Mouse (Mus musculus): ENCODE data around the gene Slc35b1. TPM values are rescaled to one million over a fixed set of nuclear protein-coding genes. Genes with fewer than 3 reads are reported as not detected.
"Not testable (repeated sequence)": the region's sequence is repeated elsewhere in the genome, so short reads cannot be mapped to it uniquely, and the experiment has no call there.

Slc35b1 gene
- polyA plus RNA-seq, 1 experiment from 2014 or later = 92.7 TPM

DNA sequence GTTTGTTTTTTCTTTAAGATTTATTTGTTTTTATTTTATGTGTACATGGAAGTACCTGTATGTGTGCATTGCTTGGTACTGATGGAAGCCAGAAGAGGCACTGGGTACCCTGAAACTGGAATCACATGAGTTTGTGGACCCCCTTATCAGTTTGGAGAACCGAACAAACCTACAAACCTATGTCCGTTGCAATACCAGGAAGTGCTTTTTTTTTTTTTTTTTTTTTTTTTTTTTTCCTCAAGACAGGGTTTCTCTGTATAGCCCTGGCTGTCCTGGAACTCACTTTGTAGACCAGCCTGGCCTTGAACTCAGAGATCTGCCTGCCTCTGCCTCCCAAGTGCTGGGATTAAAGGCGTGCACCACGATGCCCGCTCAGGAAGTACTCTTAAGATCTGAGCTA lies 21.9 kb downstream of the Slc35b1 start:
- ATAC-seq (ENCODE audit: low read depth); H3K4me3 ChIP-seq (ENCODE audit: low read length); H3K9me3 ChIP-seq (ENCODE audit: control insufficient read depth, low read length); H3K27ac ChIP-seq (ENCODE audit: low read length); H3K4me2 ChIP-seq (ENCODE audit: low read depth, low read length); H3K4me1 ChIP-seq (replicated peaks; ENCODE audit: control insufficient read depth, insufficient read depth, low read length); H3K36me3 ChIP-seq (ENCODE audit: control insufficient read depth, insufficient read depth, low read length); H3K9ac ChIP-seq (ENCODE audit: low read length); H3K27me3 ChIP-seq (ENCODE audit: control insufficient read depth, insufficient read depth, low read depth, low read length): not testable (repeated sequence)
- 90% methylated on average over 5 of the region's 5 CpGs for WGBS

DNA sequence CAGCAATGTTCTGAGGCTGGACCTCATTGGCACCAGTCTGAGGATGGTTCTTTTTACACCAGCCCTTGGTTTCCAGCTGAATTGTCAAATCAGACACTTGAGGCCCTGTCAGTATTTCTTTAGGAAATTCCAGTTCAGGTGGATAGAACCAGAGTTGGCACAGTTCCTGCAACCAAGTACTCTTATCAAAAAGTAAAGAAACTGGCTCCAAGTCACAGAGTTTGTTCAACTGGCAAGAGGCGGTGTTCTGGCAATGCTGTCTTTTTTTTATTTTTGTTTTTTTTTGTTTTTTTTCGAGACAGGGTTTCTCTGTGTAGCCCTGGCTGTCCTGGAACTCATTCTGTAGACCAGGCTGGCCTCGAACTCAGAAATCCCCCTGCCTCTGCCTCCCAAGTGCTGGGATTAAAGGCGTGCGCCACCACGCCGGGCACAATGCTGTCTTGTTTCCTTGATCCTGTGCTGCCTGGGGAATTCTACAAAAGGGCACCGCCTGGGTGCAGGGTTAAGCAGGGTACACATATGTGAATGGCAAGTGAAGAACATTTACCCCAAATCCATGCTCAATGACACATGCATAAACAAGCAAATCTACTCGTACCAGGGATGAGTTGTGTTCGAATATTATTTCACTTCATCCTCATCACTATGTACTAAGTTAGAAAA lies 25.1 kb downstream of the Slc35b1 start:
- peak; percentile 15; the same call in 1 of the 2 replicates for ATAC-seq (ENCODE audit: low read depth)

DNA sequence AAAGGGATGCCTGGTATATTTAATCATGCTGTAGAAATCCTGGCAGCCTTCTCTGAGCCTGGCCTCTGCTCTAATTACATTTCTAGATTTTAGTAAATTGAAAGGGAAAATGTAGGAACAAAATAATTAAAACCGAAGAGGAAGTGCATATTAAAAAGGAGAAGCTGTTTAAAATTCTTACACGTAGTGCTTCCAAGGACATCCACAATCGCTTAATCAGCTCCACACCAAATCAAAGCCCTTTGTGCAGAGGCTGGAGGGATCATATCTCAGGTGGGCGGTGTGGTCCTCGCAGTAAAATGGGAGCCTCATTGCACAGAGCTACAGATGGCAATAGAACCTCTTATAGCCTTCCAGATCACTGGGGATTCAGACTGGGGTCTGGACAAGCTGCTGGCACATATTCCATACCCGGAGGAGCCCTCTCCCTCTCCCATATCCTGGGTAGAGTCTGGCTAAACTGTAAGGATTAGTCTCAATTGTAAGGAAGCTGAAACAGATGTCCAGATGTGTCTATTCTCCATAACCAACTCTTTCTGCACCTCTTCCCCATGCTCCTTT lies 27.0 kb downstream of the Slc35b1 start:
- ATAC-seq (ENCODE audit: low read depth) = no peak
- WGBS = 67% methylated on average over 6 of the region's 6 CpGs
- Histone ChIP-seq H3K4me1 (replicated peaks; ENCODE audit: control insufficient read depth, insufficient read depth, low read length) (peaks cover 11% of the 10 kb centered on the region), H3K27me3 (ENCODE audit: control insufficient read depth, insufficient read depth, low read depth, low read length) (no peaks in the 10 kb centered on the region), H3K36me3 (ENCODE audit: control insufficient read depth, insufficient read depth, low read length) (no peaks in the 10 kb centered on the region), H3K4me3 (ENCODE audit: low read length) (no peak overlapping the region), H3K9me3 (ENCODE audit: control insufficient read depth, low read length) (no peaks in the 10 kb centered on the region), H3K27ac (ENCODE audit: low read length) (no peak overlapping the region), H3K9ac (ENCODE audit: low read length) (no peak overlapping the region), H3K4me2 (ENCODE audit: low read depth, low read length) (no peak overlapping the region)

More for the DNA sequence above, 25.1 kb downstream of the Slc35b1 start:
- Histone ChIP-seq H3K27me3 (ENCODE audit: control insufficient read depth, insufficient read depth, low read depth, low read length) (no peaks in the 10 kb centered on the region), H3K4me3 (ENCODE audit: low read length) (no peak overlapping the region), H3K4me1 (replicated peaks; ENCODE audit: control insufficient read depth, insufficient read depth, low read length) (no peaks in the 10 kb centered on the region; the same call in 1 of the 2 replicates), H3K36me3 (ENCODE audit: control insufficient read depth, insufficient read depth, low read length) (no peaks in the 10 kb centered on the region), H3K4me2 (ENCODE audit: low read depth, low read length) (no peak overlapping the region; the same call in 1 of the 2 replicates), H3K9me3 (ENCODE audit: control insufficient read depth, low read length) (no peaks in the 10 kb centered on the region), H3K27ac (ENCODE audit: low read length) (peak overlapping the region; percentile 64), H3K9ac (ENCODE audit: low read length) (no peak overlapping the region)
- 61% methylated on average over 10 of the region's 10 CpGs for WGBS

DNA sequence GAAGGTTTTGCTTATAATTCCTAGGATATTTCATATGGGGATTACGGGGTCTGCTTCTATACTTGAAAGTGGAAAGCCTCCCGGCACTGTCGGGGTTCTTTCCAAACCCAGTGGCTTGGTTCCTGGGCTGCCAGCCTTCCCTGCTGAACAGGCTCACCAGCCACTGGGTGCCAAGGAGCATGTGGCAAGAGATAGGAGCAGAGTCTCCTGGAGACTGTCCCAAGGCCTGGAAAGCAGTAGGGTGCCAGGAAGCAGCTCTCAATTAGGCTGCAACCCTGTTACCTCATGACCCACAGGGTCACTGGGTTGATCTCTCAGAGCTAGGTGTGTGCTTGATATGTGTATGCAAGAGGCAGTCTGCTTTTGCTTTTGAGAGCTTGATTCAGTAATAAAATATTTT lies 28.1 kb downstream of the Slc35b1 start:
- Histone ChIP-seq H3K36me3 (ENCODE audit: control insufficient read depth, insufficient read depth, low read length) (no peaks in the 10 kb centered on the region), H3K4me2 (ENCODE audit: low read depth, low read length) (no peak overlapping the region), H3K9ac (ENCODE audit: low read length) (no peak overlapping the region), H3K4me1 (replicated peaks; ENCODE audit: control insufficient read depth, insufficient read depth, low read length) (peaks cover 11% of the 10 kb centered on the region), H3K9me3 (ENCODE audit: control insufficient read depth, low read length) (no peaks in the 10 kb centered on the region), H3K27me3 (ENCODE audit: control insufficient read depth, insufficient read depth, low read depth, low read length) (no peaks in the 10 kb centered on the region), H3K27ac (ENCODE audit: low read length) (peak overlapping the region; percentile 37), H3K4me3 (ENCODE audit: low read length) (no peak overlapping the region)
- WGBS = 87% methylated on average over 3 of the region's 3 CpGs
- ATAC-seq (ENCODE audit: low read depth) = no peak

DNA sequence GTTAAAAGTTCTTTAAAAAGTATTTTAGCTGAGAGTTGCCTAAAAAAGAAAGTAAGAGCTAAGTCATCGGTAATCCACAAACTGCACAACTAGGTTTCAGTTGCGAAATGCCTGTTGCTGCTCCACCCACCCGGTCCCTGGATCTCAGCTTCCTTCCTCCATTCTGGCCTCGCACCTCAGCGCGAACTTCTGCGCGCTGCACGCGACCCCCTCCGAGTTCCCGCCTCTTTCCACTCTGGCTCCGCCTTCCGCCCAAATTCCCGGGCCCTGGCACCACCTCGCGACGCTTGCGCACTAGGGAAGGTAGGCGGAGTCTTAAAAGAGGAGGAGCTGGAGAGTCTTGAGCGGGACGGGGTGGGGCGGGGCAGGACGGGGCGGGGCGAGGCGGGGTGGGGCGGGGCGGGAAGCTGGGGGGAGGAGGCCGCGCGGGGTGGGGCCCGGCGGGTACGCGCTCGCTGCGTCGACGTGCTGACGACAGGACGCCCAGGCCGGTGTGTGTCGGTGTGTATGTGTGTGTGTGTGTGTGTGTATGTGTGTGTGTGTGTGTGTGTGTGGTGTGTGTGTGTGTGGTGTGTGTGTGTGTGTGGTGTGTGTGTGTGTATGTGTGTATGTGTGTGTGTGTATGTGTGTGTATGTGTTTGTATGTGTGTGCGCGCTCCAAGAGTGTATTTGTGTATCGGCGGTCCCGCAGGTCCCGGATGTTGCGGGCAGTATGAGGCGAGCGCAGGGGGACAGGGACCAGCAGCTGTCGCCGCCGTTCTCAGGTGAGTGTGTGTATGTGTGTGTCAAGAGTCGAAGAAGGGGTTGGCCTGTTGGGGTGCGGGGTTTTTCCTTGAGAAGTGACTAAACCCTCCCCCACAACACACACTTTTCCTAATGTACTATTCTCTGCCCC lies 29.4 kb downstream of the Slc35b1 start, which contains the start of gene Spop:
Gene Spop, plus strand, starts transcription at position 440 of the 895 bp plus-strand sequence.
- ATAC-seq (ENCODE audit: low read depth) = peak; percentile 87
- peaks cover 11% of the 10 kb centered on the region for H3K4me1 ChIP-seq (replicated peaks; ENCODE audit: control insufficient read depth, insufficient read depth, low read length)
- H3K36me3 ChIP-seq (ENCODE audit: control insufficient read depth, insufficient read depth, low read length) = no peaks in the 10 kb centered on the region; the same call in 1 of the 2 replicates
- H3K9me3 ChIP-seq (ENCODE audit: control insufficient read depth, low read length) = no peaks in the 10 kb centered on the region
- H3K4me3 ChIP-seq (ENCODE audit: low read length) = peak within 1 kb of the TSS; percentile 74
- H3K27me3 ChIP-seq (ENCODE audit: control insufficient read depth, insufficient read depth, low read depth, low read length) = no peaks in the 10 kb centered on the region
- H3K27ac ChIP-seq (ENCODE audit: low read length) = peak within 1 kb of the TSS; percentile 97
- 2% methylated on average over 51 of the region's 58 CpGs for WGBS
- H3K4me2 ChIP-seq (ENCODE audit: low read depth, low read length) = peak within 1 kb of the TSS; percentile 62
- peak within 1 kb of the TSS; percentile 82 for H3K9ac ChIP-seq (ENCODE audit: low read length)

DNA sequence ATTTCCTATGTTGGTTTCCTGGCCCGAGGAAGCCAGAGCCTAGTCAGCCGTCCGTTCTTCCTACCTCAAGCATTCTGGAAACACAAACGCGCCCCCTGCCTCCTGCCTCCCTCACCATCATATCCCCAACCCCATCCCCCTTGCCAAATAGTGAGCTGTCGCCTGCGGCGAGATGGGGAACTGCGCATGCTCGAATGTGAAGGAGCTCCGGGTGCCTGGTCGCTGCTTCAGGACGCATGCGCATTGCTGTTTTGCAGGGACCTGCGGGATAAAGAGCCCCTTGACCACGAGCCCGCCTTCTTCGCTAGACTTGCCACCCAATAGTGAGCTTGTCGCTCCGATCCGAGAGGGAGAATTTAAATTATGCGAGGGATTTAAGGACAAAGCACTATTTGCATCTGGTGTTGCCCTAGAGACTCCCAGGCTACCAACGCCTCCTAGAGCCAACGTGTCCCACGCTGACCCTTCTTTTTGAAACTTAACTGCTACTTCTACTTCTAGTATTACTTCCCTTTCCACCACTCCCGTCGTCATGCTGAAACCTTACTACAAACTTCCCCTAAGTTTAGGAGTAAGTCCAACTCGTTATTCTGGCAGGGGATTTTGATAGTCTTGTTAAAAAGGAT lies 30.2 kb downstream of the Slc35b1 start:
- peak; percentile 92 for ATAC-seq (ENCODE audit: low read depth)
- peak overlapping the region; percentile 82 for H3K9ac ChIP-seq (ENCODE audit: low read length)
- no peaks in the 10 kb centered on the region for H3K27me3 ChIP-seq (ENCODE audit: control insufficient read depth, insufficient read depth, low read depth, low read length)
- H3K27ac ChIP-seq (ENCODE audit: low read length) = peak overlapping the region; percentile 97
- H3K4me2 ChIP-seq (ENCODE audit: low read depth, low read length) = peak overlapping the region; percentile 62
- peaks cover 11% of the 10 kb centered on the region for H3K4me1 ChIP-seq (replicated peaks; ENCODE audit: control insufficient read depth, insufficient read depth, low read length)
- H3K9me3 ChIP-seq (ENCODE audit: control insufficient read depth, low read length) = no peaks in the 10 kb centered on the region
- no peaks in the 10 kb centered on the region; the same call in 1 of the 2 replicates for H3K36me3 ChIP-seq (ENCODE audit: control insufficient read depth, insufficient read depth, low read length)
- 0% methylated on average over 28 of the region's 28 CpGs for WGBS
- H3K4me3 ChIP-seq (ENCODE audit: low read length) = peak overlapping the region; percentile 74

DNA sequence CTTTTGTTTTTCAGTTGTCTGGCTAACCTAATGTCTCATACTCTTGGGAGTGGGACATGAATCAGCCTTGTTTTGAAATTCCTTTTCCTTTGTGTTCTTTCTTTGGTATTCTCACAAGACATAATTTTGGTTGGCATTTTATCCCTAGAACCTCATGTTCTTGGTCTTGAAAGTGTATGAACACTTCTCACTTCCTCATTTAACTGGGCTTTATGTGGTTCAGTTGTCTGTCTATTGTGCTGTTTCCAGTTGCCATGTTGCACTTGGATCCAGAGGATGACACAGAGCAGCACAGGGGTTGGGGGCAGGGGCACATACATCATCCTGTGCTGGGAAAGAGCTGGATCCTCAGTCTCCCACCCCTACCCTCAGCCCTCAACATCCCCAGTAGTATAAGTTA lies 31.4 kb downstream of the Slc35b1 start:
- Histone ChIP-seq H3K27me3 (ENCODE audit: control insufficient read depth, insufficient read depth, low read depth, low read length) (no peaks in the 10 kb centered on the region), H3K4me2 (ENCODE audit: low read depth, low read length) (peak overlapping the region; percentile 62), H3K27ac (ENCODE audit: low read length) (no peak overlapping the region), H3K4me1 (replicated peaks; ENCODE audit: control insufficient read depth, insufficient read depth, low read length) (peaks cover 11% of the 10 kb centered on the region), H3K9ac (ENCODE audit: low read length) (peak overlapping the region; percentile 27; the same call in 1 of the 2 replicates), H3K4me3 (ENCODE audit: low read length) (no peak overlapping the region; the same call in 1 of the 2 replicates), H3K36me3 (ENCODE audit: control insufficient read depth, insufficient read depth, low read length) (no peaks in the 10 kb centered on the region; the same call in 1 of the 2 replicates), H3K9me3 (ENCODE audit: control insufficient read depth, low read length) (no peaks in the 10 kb centered on the region)
- no peak for ATAC-seq (ENCODE audit: low read depth)

DNA sequence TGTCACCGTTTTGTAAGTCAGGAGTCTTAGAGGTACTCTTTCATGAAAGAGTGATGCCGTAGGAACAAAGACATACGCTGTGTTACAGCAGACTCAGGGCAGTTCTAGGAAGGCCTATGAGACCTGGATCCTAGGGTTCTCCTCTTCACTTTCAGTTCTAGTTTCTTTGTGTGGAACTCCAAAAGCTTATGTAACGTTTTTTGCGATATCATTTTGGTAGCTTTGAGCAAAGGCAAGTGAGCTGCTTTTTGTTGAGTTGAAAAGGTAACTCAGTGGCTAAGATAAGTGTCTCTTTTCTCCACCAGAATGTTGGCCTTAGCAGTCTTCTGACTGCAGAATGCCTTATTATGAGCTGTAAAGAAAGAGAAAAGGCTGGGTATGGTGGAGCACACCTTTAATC lies 32.8 kb downstream of the Slc35b1 start:
- 81% methylated on average over 5 of the region's 5 CpGs for WGBS
- H3K36me3 ChIP-seq (ENCODE audit: control insufficient read depth, insufficient read depth, low read length) = no peaks in the 10 kb centered on the region; the same call in 1 of the 2 replicates

More for the DNA sequence above, 32.8 kb downstream of the Slc35b1 start:
- H3K27me3 ChIP-seq (ENCODE audit: control insufficient read depth, insufficient read depth, low read depth, low read length) = no peaks in the 10 kb centered on the region
- no peak overlapping the region for H3K4me2 ChIP-seq (ENCODE audit: low read depth, low read length)
- peaks cover 11% of the 10 kb centered on the region for H3K4me1 ChIP-seq (replicated peaks; ENCODE audit: control insufficient read depth, insufficient read depth, low read length)
- H3K9me3 ChIP-seq (ENCODE audit: control insufficient read depth, low read length) = no peaks in the 10 kb centered on the region
- no peak overlapping the region for H3K4me3 ChIP-seq (ENCODE audit: low read length)
- no peak for ATAC-seq (ENCODE audit: low read depth)
- no peak overlapping the region for H3K27ac ChIP-seq (ENCODE audit: low read length)
- H3K9ac ChIP-seq (ENCODE audit: low read length) = no peak overlapping the region

Data from lung, embryonic 16.5 days (tissue).